Mouse (Mus musculus): Measurements from ENCODE around the gene Pnpla2. TPM values are rescaled to one million over a fixed set of nuclear protein-coding genes. Genes with fewer than 3 reads are reported as not detected.
A peak's percentile ranks its signal among the peaks of the same experiment; 100 is the strongest.

Pnpla2 gene
- polyA plus RNA-seq, 1 experiment from 2014 or later, result 20.4 TPM

- Histone ChIP-seq H3K36me3 (ENCODE audit: control insufficient read depth, insufficient read depth, low read length) (peaks cover 24% of the 10 kb centered on the region), H3K9me3 (ENCODE audit: control insufficient read depth, low read length) (no peaks in the 10 kb centered on the region), H3K4me3 (ENCODE audit: low read depth, low read length) (peak overlapping the region; percentile 82), H3K27me3 (replicated peaks; ENCODE audit: control insufficient read depth, insufficient read depth, low read length) (peaks cover 45% of the 10 kb centered on the region), H3K9ac (ENCODE audit: low read depth, low read length) (peak overlapping the region; percentile 86), H3K4me2 (ENCODE audit: low read depth, low read length) (peak overlapping the region; percentile 75), H3K27ac (replicated peaks; ENCODE audit: low read depth, low read length) (peak overlapping the region; percentile 91), H3K4me1 (ENCODE audit: control insufficient read depth, insufficient read depth, low read length) (peaks cover 47% of the 10 kb centered on the region)
- DNase-seq (ENCODE audit: low spot score), result no peak
- ATAC-seq (ENCODE audit: low read depth), result no peak
- 59% methylated on average over 10 of the region's 10 CpGs for WGBS
These were observed 11.7 kb downstream of the Pnpla2 start for GRCm38 (mm10) chr7:141466607-141467148.

- under 1% methylated on average over 47 of the region's 52 CpGs for WGBS
- Histone ChIP-seq H3K4me3 (ENCODE audit: low read depth, low read length) (peak within 1 kb of the TSS; percentile 82), H3K9me3 (ENCODE audit: control insufficient read depth, low read length) (no peaks in the 10 kb centered on the region), H3K4me1 (ENCODE audit: control insufficient read depth, insufficient read depth, low read length) (peaks cover 43% of the 10 kb centered on the region), H3K27ac (replicated peaks; ENCODE audit: low read depth, low read length) (peak within 1 kb of the TSS; percentile 91), H3K27me3 (replicated peaks; ENCODE audit: control insufficient read depth, insufficient read depth, low read length) (peaks cover 37% of the 10 kb centered on the region), H3K9ac (ENCODE audit: low read depth, low read length) (peak within 1 kb of the TSS; percentile 86), H3K36me3 (ENCODE audit: control insufficient read depth, insufficient read depth, low read length) (peaks cover 31% of the 10 kb centered on the region), H3K4me2 (ENCODE audit: low read depth, low read length) (peak within 1 kb of the TSS; percentile 75)
- peak; percentile 91 for DNase-seq (ENCODE audit: low spot score)
- peak; percentile 80 for ATAC-seq (ENCODE audit: low read depth)
These were observed 12.4 kb downstream of the Pnpla2 start, which contains the start of gene Cd151 for GRCm38 (mm10) chr7:141467230-141468030. Gene Cd151 (plus strand): TSS chr7:141467392.

- 16% methylated on average over 5 of the region's 5 CpGs for WGBS
- Histone ChIP-seq H3K27me3 (replicated peaks; ENCODE audit: control insufficient read depth, insufficient read depth, low read length) (peaks cover 30% of the 10 kb centered on the region), H3K27ac (replicated peaks; ENCODE audit: low read depth, low read length) (peak overlapping the region; percentile 91), H3K9me3 (ENCODE audit: control insufficient read depth, low read length) (no peaks in the 10 kb centered on the region), H3K4me3 (ENCODE audit: low read depth, low read length) (peak overlapping the region; percentile 82), H3K36me3 (ENCODE audit: control insufficient read depth, insufficient read depth, low read length) (peaks cover 36% of the 10 kb centered on the region), H3K4me1 (ENCODE audit: control insufficient read depth, insufficient read depth, low read length) (peaks cover 43% of the 10 kb centered on the region), H3K9ac (ENCODE audit: low read depth, low read length) (peak overlapping the region; percentile 86), H3K4me2 (ENCODE audit: low read depth, low read length) (peak overlapping the region; percentile 75)
- DNase-seq (ENCODE audit: low spot score) (no peak), ATAC-seq (ENCODE audit: low read depth) (no peak)
These were observed 13.1 kb downstream of the Pnpla2 start for GRCm38 (mm10) chr7:141468164-141468521.

- Histone ChIP-seq H3K4me1 (ENCODE audit: control insufficient read depth, insufficient read depth, low read length) (peaks cover 46% of the 10 kb centered on the region), H3K27me3 (replicated peaks; ENCODE audit: control insufficient read depth, insufficient read depth, low read length) (peaks cover 25% of the 10 kb centered on the region), H3K36me3 (ENCODE audit: control insufficient read depth, insufficient read depth, low read length) (peaks cover 36% of the 10 kb centered on the region), H3K27ac (replicated peaks; ENCODE audit: low read depth, low read length) (peak overlapping the region; percentile 91), H3K4me2 (ENCODE audit: low read depth, low read length) (peak overlapping the region; percentile 75), H3K4me3 (ENCODE audit: low read depth, low read length) (peak overlapping the region; percentile 82), H3K9me3 (ENCODE audit: control insufficient read depth, low read length) (no peaks in the 10 kb centered on the region), H3K9ac (ENCODE audit: low read depth, low read length) (peak overlapping the region; percentile 86)
- ATAC-seq (ENCODE audit: low read depth), result peak; percentile 82
- peak; percentile 93 for DNase-seq (ENCODE audit: low spot score)
- WGBS, result 8% methylated on average over 8 of the region's 8 CpGs
These were observed 13.7 kb downstream of the Pnpla2 start for GRCm38 (mm10) chr7:141468522-141469211.

- Histone ChIP-seq H3K4me3 (ENCODE audit: low read depth, low read length) (peak overlapping the region; percentile 82), H3K9me3 (ENCODE audit: control insufficient read depth, low read length) (no peaks in the 10 kb centered on the region), H3K4me2 (ENCODE audit: low read depth, low read length) (peak overlapping the region; percentile 75), H3K36me3 (ENCODE audit: control insufficient read depth, insufficient read depth, low read length) (peaks cover 36% of the 10 kb centered on the region), H3K27ac (replicated peaks; ENCODE audit: low read depth, low read length) (peak overlapping the region; percentile 91), H3K4me1 (ENCODE audit: control insufficient read depth, insufficient read depth, low read length) (peaks cover 52% of the 10 kb centered on the region), H3K27me3 (replicated peaks; ENCODE audit: control insufficient read depth, insufficient read depth, low read length) (peaks cover 18% of the 10 kb centered on the region), H3K9ac (ENCODE audit: low read depth, low read length) (peak overlapping the region; percentile 86)
- 83% methylated on average over 5 of the region's 6 CpGs for WGBS
- ATAC-seq (ENCODE audit: low read depth) (no peak), DNase-seq (ENCODE audit: low spot score) (no peak)
These were observed 14.4 kb downstream of the Pnpla2 start for GRCm38 (mm10) chr7:141469352-141469751.

- no peak overlapping the region for H3K4me3 ChIP-seq (ENCODE audit: low read depth, low read length)
- H3K27me3 ChIP-seq (replicated peaks; ENCODE audit: control insufficient read depth, insufficient read depth, low read length), result peaks cover 11% of the 10 kb centered on the region
- H3K27ac ChIP-seq (replicated peaks; ENCODE audit: low read depth, low read length), result no peak overlapping the region
- H3K9me3 ChIP-seq (ENCODE audit: control insufficient read depth, low read length), result no peaks in the 10 kb centered on the region
- DNase-seq (ENCODE audit: low spot score) (no peak), ATAC-seq (ENCODE audit: low read depth) (no peak)
- 90% methylated on average over 16 of the region's 18 CpGs for WGBS
- H3K4me1 ChIP-seq (ENCODE audit: control insufficient read depth, insufficient read depth, low read length), result peaks cover 45% of the 10 kb centered on the region
- H3K9ac ChIP-seq (ENCODE audit: low read depth, low read length), result no peak overlapping the region
- H3K36me3 ChIP-seq (ENCODE audit: control insufficient read depth, insufficient read depth, low read length), result peaks cover 36% of the 10 kb centered on the region
- H3K4me2 ChIP-seq (ENCODE audit: low read depth, low read length), result no peak overlapping the region
These were observed 15.1 kb downstream of the Pnpla2 start for GRCm38 (mm10) chr7:141469901-141470636.

GRCm38 (mm10) chr7:141470637-141470944, 15.6 kb downstream of the Pnpla2 start:
- DNase-seq (ENCODE audit: low spot score) (no peak), ATAC-seq (ENCODE audit: low read depth) (no peak)
- peaks cover 40% of the 10 kb centered on the region for H3K4me1 ChIP-seq (ENCODE audit: control insufficient read depth, insufficient read depth, low read length)
- H3K27me3 ChIP-seq (replicated peaks; ENCODE audit: control insufficient read depth, insufficient read depth, low read length), result peaks cover 5% of the 10 kb centered on the region
- no peaks in the 10 kb centered on the region for H3K9me3 ChIP-seq (ENCODE audit: control insufficient read depth, low read length)
- no peak overlapping the region for H3K4me3 ChIP-seq (ENCODE audit: low read depth, low read length)
- WGBS, result 97% methylated on average over 9 of the region's 10 CpGs
- no peak overlapping the region for H3K9ac ChIP-seq (ENCODE audit: low read depth, low read length)
- no peak overlapping the region for H3K27ac ChIP-seq (replicated peaks; ENCODE audit: low read depth, low read length)
- no peak overlapping the region for H3K4me2 ChIP-seq (ENCODE audit: low read depth, low read length)
- H3K36me3 ChIP-seq (ENCODE audit: control insufficient read depth, insufficient read depth, low read length), result peaks cover 36% of the 10 kb centered on the region

- H3K36me3 ChIP-seq (ENCODE audit: control insufficient read depth, insufficient read depth, low read length), result peaks cover 36% of the 10 kb centered on the region
- H3K4me3 ChIP-seq (ENCODE audit: low read depth, low read length), result no peak overlapping the region
- no peaks in the 10 kb centered on the region for H3K9me3 ChIP-seq (ENCODE audit: control insufficient read depth, low read length)
- H3K9ac ChIP-seq (ENCODE audit: low read depth, low read length), result no peak overlapping the region
- H3K27ac ChIP-seq (replicated peaks; ENCODE audit: low read depth, low read length), result no peak overlapping the region
- H3K4me2 ChIP-seq (ENCODE audit: low read depth, low read length), result no peak overlapping the region
- no peaks in the 10 kb centered on the region for H3K27me3 ChIP-seq (replicated peaks; ENCODE audit: control insufficient read depth, insufficient read depth, low read length)
- no peak for ATAC-seq (ENCODE audit: low read depth)
- no peak for DNase-seq (ENCODE audit: low spot score)
- 86% methylated on average over 1 of the region's 1 CpGs for WGBS
- peaks cover 40% of the 10 kb centered on the region for H3K4me1 ChIP-seq (ENCODE audit: control insufficient read depth, insufficient read depth, low read length)
These were observed 16.2 kb downstream of the Pnpla2 start for GRCm38 (mm10) chr7:141471236-141471635.
